Mouse (Mus musculus) liver, postnatal 0 days (tissue): ENCODE measurements at regions not wholly inside any gene's neighbourhood (a gene's known extent, or its start where the extent isn't known, plus 50 kb on each side); places are given as distances from the start of the nearest gene placed in this dataset.
A peak's percentile ranks its signal among the peaks of the same experiment; 100 is the strongest.

Experiments used
- ATAC-seq: fragments of 200-750 bp; cut with Nextera tagmentation; 2 replicates; pipeline ENCODE4 v1.8.0; 2017; ENCODE audit warnings: mild to moderate bottlenecking, moderate library complexity
- DNase-seq: peaks from one replicate; pipeline ENCODE4 v3.0.0-alpha.2; 2016
- H3K27ac ChIP-seq: fragments of 300-500 bp; sonication (generic); 2 replicates; pipeline ENCODE4 v1.5.1; 2014; ENCODE audit warnings: antibody characterized with exemption, moderate library complexity, mild to moderate bottlenecking, low read depth
- H3K27me3 ChIP-seq: fragments of 300-500 bp; sonication (generic); 2 replicates; pipeline ENCODE4 v1.6.1; 2014; ENCODE audit warnings: low read length, control low read depth, mixed read lengths; ENCODE audit not compliant: insufficient read depth
- H3K36me3 ChIP-seq: fragments of 300-500 bp; sonication (generic); replicated peaks from 2 replicates; pipeline ENCODE4 v1.6.1; 2014; ENCODE audit warnings: mild to moderate bottlenecking, control low read depth, low read length, moderate library complexity, mixed read lengths; ENCODE audit not compliant: insufficient read depth
- H3K4me1 ChIP-seq: fragments of 300-500 bp; sonication (generic); 2 replicates; pipeline ENCODE4 v1.6.1; 2014; ENCODE audit warnings: antibody characterized with exemption, mild to moderate bottlenecking, control low read depth; ENCODE audit not compliant: insufficient read depth
- H3K4me2 ChIP-seq: fragments of 300-500 bp; sonication (generic); 2 replicates; pipeline ENCODE4 v1.6.1; 2014; ENCODE audit warnings: low read depth, mild to moderate bottlenecking, low read length, moderate library complexity, mixed read lengths
- H3K4me3 ChIP-seq: fragments of 300-500 bp; sonication (generic); 2 replicates; pipeline ENCODE4 v1.5.1; 2014; ENCODE audit warnings: low read depth, low read length
- H3K9ac ChIP-seq: fragments of 300-500 bp; sonication (generic); replicated peaks from 2 replicates; pipeline ENCODE4 v1.6.1; 2014; ENCODE audit warnings: mild to moderate bottlenecking, moderate library complexity
- H3K9me3 ChIP-seq: fragments of 300-500 bp; sonication (generic); 2 replicates; pipeline ENCODE4 v1.6.1; 2016; ENCODE audit warnings: mild to moderate bottlenecking, control low read depth, low read length, mixed read lengths
- CTCF ChIP-seq: sonication (generic); IDR thresholded peaks from 2 replicates; pipeline ENCODE4 v1.5.1; 2016; ENCODE audit warnings: antibody characterized with exemption, low read depth
- EP300 ChIP-seq: IDR thresholded peaks from 2 replicates; pipeline ENCODE4 v1.6.1; 2016; ENCODE audit warnings: antibody characterized with exemption, low read depth, mild to moderate bottlenecking
- WGBS: fragments of 180-500 bp; shearing (Covaris S2); extraction: QIAGEN DNeasy Blood & Tissue Kit; methylation state at CpG from one replicate; pipeline ENCODE4 v1.1.7; 2014; ENCODE audit not compliant: insufficient replicate concordance; 5-methylcytosine and 5-hydroxymethylcytosine counted together

GRCm38 (mm10) chr10:126680275-126681184 is 220.6 kb downstream of the Atp23 start:
- WGBS, result 15% methylated on average over 12 of the region's 12 CpGs
- no peak overlapping the region for H3K9ac ChIP-seq
- no peaks in the 10 kb centered on the region for H3K9me3 ChIP-seq
- H3K4me3 ChIP-seq, result no peak overlapping the region
- no peak for ATAC-seq
- no peak overlapping the region for H3K4me2 ChIP-seq
- H3K4me1 ChIP-seq, result no peaks in the 10 kb centered on the region
- H3K27me3 ChIP-seq, result no peaks in the 10 kb centered on the region
- DNase-seq, result no peak
- no peak for TF ChIP-seq EP300
- no peak for TF ChIP-seq CTCF
- no peaks in the 10 kb centered on the region for H3K36me3 ChIP-seq
- H3K27ac ChIP-seq, result no peak overlapping the region

GRCm38 (mm10) chr10:126679224-126680120 is 221.7 kb downstream of the Atp23 start:
- H3K27me3 ChIP-seq, result no peaks in the 10 kb centered on the region
- ATAC-seq (no peak), DNase-seq (no peak)
- H3K27ac ChIP-seq, result no peak overlapping the region
- H3K36me3 ChIP-seq, result no peaks in the 10 kb centered on the region
- no peaks in the 10 kb centered on the region for H3K4me1 ChIP-seq
- no peak overlapping the region for H3K9ac ChIP-seq
- no peaks in the 10 kb centered on the region for H3K9me3 ChIP-seq
- H3K4me3 ChIP-seq, result no peak overlapping the region
- H3K4me2 ChIP-seq, result no peak overlapping the region
- 37% methylated on average over 25 of the region's 25 CpGs for WGBS
- TF ChIP-seq CTCF (peak; percentile 48), EP300 (no peak)

GRCm38 (mm10) chr10:126673437-126673836 is 227.7 kb downstream of the Atp23 start:
- Histone ChIP-seq H3K27me3 (no peaks in the 10 kb centered on the region), H3K36me3 (no peaks in the 10 kb centered on the region), H3K27ac (no peak overlapping the region), H3K4me1 (no peaks in the 10 kb centered on the region), H3K4me3 (no peak overlapping the region), H3K4me2 (no peak overlapping the region), H3K9ac (no peak overlapping the region), H3K9me3 (no peaks in the 10 kb centered on the region)
- ATAC-seq (no peak), DNase-seq (no peak)
- TF ChIP-seq EP300 (no peak), CTCF (no peak)
- WGBS, result 54% methylated on average over 5 of the region's 5 CpGs

- DNase-seq, result no peak
- no peak for ATAC-seq
- 80% methylated on average over 13 of the region's 13 CpGs for WGBS
- Histone ChIP-seq H3K4me3 (no peak overlapping the region), H3K27me3 (no peaks in the 10 kb centered on the region), H3K4me2 (no peak overlapping the region), H3K36me3 (no peaks in the 10 kb centered on the region), H3K27ac (no peak overlapping the region), H3K9me3 (peaks cover 5% of the 10 kb centered on the region), H3K9ac (no peak overlapping the region), H3K4me1 (no peaks in the 10 kb centered on the region)
- no peak for TF ChIP-seq EP300
- no peak for TF ChIP-seq CTCF
Measured at GRCm38 (mm10) chr10:126664408-126665083, 236.6 kb downstream of the Atp23 start.

GRCm38 (mm10) chr10:126663461-126664013 is 237.6 kb downstream of the Atp23 start:
- ATAC-seq, result no peak
- 71% methylated on average over 15 of the region's 15 CpGs for WGBS

More at GRCm38 (mm10) chr10:126663461-126664013, 237.6 kb downstream of the Atp23 start:
- Histone ChIP-seq H3K36me3 (no peaks in the 10 kb centered on the region), H3K27me3 (no peaks in the 10 kb centered on the region), H3K9me3 (peaks cover 5% of the 10 kb centered on the region), H3K27ac (no peak overlapping the region), H3K9ac (no peak overlapping the region), H3K4me3 (no peak overlapping the region), H3K4me1 (no peaks in the 10 kb centered on the region), H3K4me2 (no peak overlapping the region)
- TF ChIP-seq CTCF (peak; percentile 54), EP300 (no peak)
- DNase-seq, result no peak
